17 mouse cellular contexts compared by ENCODE assay signal in genomic region chr3:14772473-14772872, GRCm38 (mm10). TPM values are rescaled to one million over a fixed set of nuclear protein-coding genes. Genes with fewer than 3 reads are reported as not detected.
"Had no signal": no experiment of that assay in that cellular context is flagged by ENCODE, and none has a peak within 500 bp of the region (broad histone marks: within the 10 kb centered on the region; RNA-seq: fewer than 3 reads in every experiment).

No protein-coding gene starts in this region.

RNA-seq across cellular contexts. Expression of gene Car1, which starts 35.7 kb away (rescaled TPM):
- total RNA-seq: left cerebral cortex, postnatal 10 days; left cerebral cortex, postnatal 14 days; left cerebral cortex, postnatal 25 days; left cerebral cortex, postnatal 4 days; midbrain, postnatal 0 days; monocyte, adult 5-6 weeks had no signal
- polyA plus RNA-seq: limb, embryonic 10.5 days; limb, embryonic 12.5 days; lung, embryonic 14.5 days; macrophage; midbrain, embryonic 10.5 days; midbrain, embryonic 11.5 days; midbrain, embryonic 12.5 days; midbrain, embryonic 13.5 days; midbrain, embryonic 14.5 days; midbrain, embryonic 16.5 days; neural tube, embryonic 12.5 days had no signal
